Mouse (Mus musculus) heart, adult 2 months (tissue): ENCODE results near the gene Dnajc1. TPM values are rescaled to one million over a fixed set of nuclear protein-coding genes. Genes with fewer than 3 reads are reported as not detected.
A peak's percentile ranks its signal among the peaks of the same experiment; 100 is the strongest.

ENCODE experiments used
- DNase-seq, 2 experiments: peaks; one replicate each; pipeline ENCODE4 v3.0.0; 2021
- H3K27ac ChIP-seq: fragments of 200-600 bp; 2 replicates; pipeline ENCODE4 v1.8.1; 2022
- H3K27me3 ChIP-seq: fragments of 200-500 bp; 2 replicates; pipeline ENCODE4 v1.6.1; 2012; ENCODE audit warnings: mild to moderate bottlenecking, low read length, inconsistent platforms, mixed read lengths; ENCODE audit not compliant: control insufficient read depth, insufficient read depth
- H3K36me3 ChIP-seq: fragments of 200-500 bp; 2 replicates; pipeline ENCODE4 v1.6.1; 2012; ENCODE audit warnings: low read length, inconsistent platforms; ENCODE audit not compliant: control insufficient read depth, insufficient read depth
- H3K4me1 ChIP-seq: fragments of 200-500 bp; 2 replicates; pipeline ENCODE4 v1.6.1; 2011; ENCODE audit warnings: low read length; ENCODE audit not compliant: control insufficient read depth, insufficient read depth
- H3K4me3 ChIP-seq: fragments of 200-600 bp; 2 replicates; pipeline ENCODE4 v1.8.1; 2022
- H3K79me2 ChIP-seq: fragments of 200-500 bp; replicated peaks from 2 replicates; pipeline ENCODE4 v1.6.1; 2012; ENCODE audit warnings: mild to moderate bottlenecking, inconsistent platforms, low read length, moderate library complexity, mixed read lengths; ENCODE audit not compliant: control insufficient read depth, insufficient read depth
- H3K9ac ChIP-seq: fragments of 200-500 bp; 2 replicates; pipeline ENCODE4 v1.6.1; 2012; ENCODE audit warnings: low read depth, mild to moderate bottlenecking, control low read depth, inconsistent platforms, low read length, mixed read lengths
- CTCF ChIP-seq: fragments of 200-600 bp; IDR thresholded peaks from 2 replicates; pipeline ENCODE4 v1.8.1; 2022; ENCODE audit warnings: antibody characterized with exemption, mild to moderate bottlenecking, moderate library complexity
- EP300 ChIP-seq: fragments of 200-500 bp; IDR thresholded peaks from 2 replicates; pipeline ENCODE4 v1.6.1; 2011; ENCODE audit warnings: low read depth, low read length, control low read depth; ENCODE audit not compliant: insufficient read depth
- POLR2A ChIP-seq: fragments of 200-500 bp; IDR thresholded peaks from 2 replicates; pipeline ENCODE4 v1.6.1; 2011; ENCODE audit warnings: mild to moderate bottlenecking, low read depth, low read length, control low read depth; ENCODE audit not compliant: insufficient read depth
- WGBS: fragments of 180-500 bp; shearing (Covaris S2); methylation state at CpG from one replicate; pipeline ENCODE4 v1.1.7; 2018; 5-methylcytosine and 5-hydroxymethylcytosine counted together
- intact Hi-C: fragments of 180-260 bp; cut with DNase I; formaldehyde crosslinking; loops from one replicate; pipeline ENCODE4 v1.15.1; 2025
- long read RNA-seq: library from polyadenylated mRNA; stranded (forward); transcript quantifications from one replicate; pipeline ENCODE4 v2.0.0, GENCODE M21; 2021
- polyA plus RNA-seq: library from polyadenylated mRNA; depleted of rRNA; stranded (reverse); fragments of >200 nt; gene quantifications from 2 replicates; pipeline ENCODE4 v1.2.3, GENCODE M21; 2012; rRNA removed
- total RNA-seq, 2 experiments: library from RNA; stranded (reverse); gene quantifications; 2 replicates each; pipeline ENCODE4 v1.2.3; 2021

Dnajc1 gene
- total RNA-seq: 10 to 100 TPM; 15.0 to 18.3 TPM
- 7.2 and 11.2 TPM in 2 replicates for polyA plus RNA-seq
- long read RNA-seq, full-length matches to known transcripts: 13 of 16 reads
- long read RNA-seq, partial matches to known transcripts: 0 of 16 reads
- long read RNA-seq, other reads (novel, unspliced or antisense): 3 of 16 reads

DNA sequence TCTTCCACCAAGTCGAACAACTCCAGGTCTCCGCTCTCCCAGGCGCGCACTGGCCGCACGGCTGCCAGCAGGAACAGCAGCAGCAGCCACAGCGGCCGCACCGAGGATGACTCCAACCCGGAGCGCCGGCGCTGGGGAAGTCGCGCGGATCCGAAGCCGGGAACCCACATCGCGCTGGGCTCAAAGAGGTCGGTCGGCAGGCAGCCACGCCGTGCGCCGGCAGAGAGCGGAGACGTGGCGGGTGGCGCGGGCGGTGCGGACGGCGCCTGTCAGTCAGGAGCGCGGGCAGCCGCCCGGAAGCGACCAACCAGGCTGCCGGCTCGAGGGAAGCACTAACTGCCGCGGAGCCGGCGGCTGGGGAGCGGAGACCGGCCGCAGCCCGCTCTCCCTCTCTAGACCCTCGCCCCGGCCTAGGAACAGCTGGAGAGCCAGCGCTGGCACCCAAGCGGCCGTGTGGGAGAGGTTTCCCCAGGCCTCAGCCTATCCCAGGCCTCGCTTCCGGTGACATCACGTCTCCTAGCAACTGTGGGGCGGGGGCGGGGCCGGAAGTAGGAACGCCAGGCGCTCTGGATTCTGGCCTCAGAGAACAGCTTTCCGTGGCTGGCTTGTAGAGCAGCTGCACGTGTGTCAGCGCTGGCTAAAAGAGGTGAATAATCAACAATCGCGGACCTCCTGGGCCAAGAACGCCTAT lies at the start of gene Dnajc1:
Gene Dnajc1, minus strand, starts transcription at position 500 of the 691 bp plus-strand sequence.
- peak within 1 kb of the TSS; percentile 98 for H3K27ac ChIP-seq
- peaks cover 7% of the 10 kb centered on the region for H3K79me2 ChIP-seq
- WGBS: under 1% methylated on average over 69 of the region's 69 CpGs
- peaks cover 8% of the 10 kb centered on the region for H3K36me3 ChIP-seq
- DNase-seq: peak; percentile 90 to 92
- peak; percentile 21; the same call in 1 of the 2 replicates for TF ChIP-seq CTCF
- peak; percentile 61; the same call in 1 of the 2 replicates for TF ChIP-seq EP300
- TF ChIP-seq POLR2A: peak; percentile 83
- intact Hi-C loops: loop anchor here (1.0 to 5.0 kb wide), 5 partner anchors 195 to 885 kb away; partner anchors contain the start of gene Bmi1
- H3K9ac ChIP-seq: peak within 1 kb of the TSS; percentile 86
- H3K27me3 ChIP-seq: no peaks in the 10 kb centered on the region
- H3K4me3 ChIP-seq: peak within 1 kb of the TSS; percentile 90
- H3K4me1 ChIP-seq: peaks cover 2% of the 10 kb centered on the region

DNA sequence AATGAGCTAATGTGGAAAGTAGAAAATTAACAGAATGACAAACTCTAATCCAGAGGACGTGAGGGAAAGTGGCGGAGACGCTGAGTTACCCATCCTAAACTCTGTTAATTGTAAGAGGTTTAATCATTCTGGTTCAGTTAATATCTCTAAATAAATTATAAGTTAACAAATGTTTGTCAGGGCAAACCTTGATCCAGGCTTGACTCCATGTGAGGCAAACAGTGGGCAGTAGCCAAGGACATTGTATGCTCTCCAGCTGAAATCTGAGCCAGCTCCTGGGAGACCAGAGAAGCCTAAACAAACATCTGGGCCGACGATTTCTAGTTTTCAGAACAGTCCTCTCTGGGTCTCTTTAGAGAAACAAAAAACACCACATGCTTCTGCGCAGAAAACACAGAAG lies 49.2 kb upstream of the Dnajc1 start:
- DNase-seq: peak; percentile 23 to 34
- H3K4me1 ChIP-seq: peaks cover 4% of the 10 kb centered on the region; the same call in 1 of the 2 replicates
- no peak for TF ChIP-seq CTCF
- no peak for TF ChIP-seq POLR2A
- TF ChIP-seq EP300: no peak
- 56% methylated on average over 6 of the region's 6 CpGs for WGBS
- H3K4me3 ChIP-seq: no peak overlapping the region
- no peak overlapping the region for H3K9ac ChIP-seq
- intact Hi-C loops: no loop called here
- peak overlapping the region; percentile 27 for H3K27ac ChIP-seq
- no peaks in the 10 kb centered on the region for H3K27me3 ChIP-seq
- H3K79me2 ChIP-seq: no peaks in the 10 kb centered on the region
- no peaks in the 10 kb centered on the region for H3K36me3 ChIP-seq

DNA sequence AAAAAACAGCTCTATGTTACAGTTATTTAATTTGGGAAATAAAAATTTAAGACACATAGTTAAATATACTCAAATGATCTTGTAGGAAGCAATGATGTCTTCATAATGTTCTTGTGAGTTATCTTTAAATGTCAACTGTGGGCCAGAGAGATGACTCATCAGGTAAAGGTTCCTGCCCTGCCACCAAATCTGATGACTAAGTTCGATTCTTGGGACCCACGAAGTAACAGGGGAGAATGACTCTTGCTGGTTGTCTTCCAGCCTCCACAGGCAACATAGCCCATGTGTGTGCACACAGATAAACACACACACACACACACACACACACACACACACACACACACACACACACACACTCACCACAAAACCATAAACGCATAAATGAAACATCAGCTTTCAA lies 22.6 kb upstream of the Dnajc1 start:
- TF ChIP-seq POLR2A (no peak), EP300 (no peak), CTCF (no peak)
- H3K27me3 ChIP-seq: no peaks in the 10 kb centered on the region
- no peaks in the 10 kb centered on the region for H3K36me3 ChIP-seq
- H3K9ac ChIP-seq: no peak overlapping the region
- DNase-seq: no peak
- 78% methylated on average over 3 of the region's 3 CpGs for WGBS
- no peaks in the 10 kb centered on the region for H3K79me2 ChIP-seq
- H3K27ac ChIP-seq: no peak overlapping the region
- no peaks in the 10 kb centered on the region for H3K4me1 ChIP-seq
- no peak overlapping the region for H3K4me3 ChIP-seq
- intact Hi-C loops: no loop called here

DNA sequence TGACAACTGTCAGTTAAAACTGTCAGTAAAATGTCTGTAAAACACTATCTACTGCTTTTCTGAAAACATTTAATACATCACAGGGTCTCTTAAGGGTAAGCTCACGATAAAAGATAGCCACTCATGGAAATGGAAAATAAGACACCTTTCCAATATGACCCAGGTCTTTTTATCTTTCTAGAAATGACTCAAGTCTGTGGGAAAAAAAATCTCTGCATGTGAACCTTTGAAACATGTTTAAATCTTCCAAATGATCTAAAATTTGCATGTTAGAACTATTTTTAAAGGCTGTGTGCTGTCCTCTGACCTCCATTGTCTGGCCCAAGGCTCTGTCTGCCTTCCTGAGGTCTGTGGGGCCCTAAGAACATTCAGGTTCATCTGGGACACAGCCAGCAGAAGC lies 11.0 kb upstream of the Dnajc1 start:
- no peak for DNase-seq
- Histone ChIP-seq H3K36me3 (no peaks in the 10 kb centered on the region), H3K4me1 (no peaks in the 10 kb centered on the region), H3K27me3 (no peaks in the 10 kb centered on the region), H3K27ac (no peak overlapping the region), H3K9ac (no peak overlapping the region), H3K4me3 (no peak overlapping the region), H3K79me2 (no peaks in the 10 kb centered on the region)
- intact Hi-C loops: no loop called here
- TF ChIP-seq EP300 (no peak), CTCF (no peak), POLR2A (no peak)
- WGBS: 67% methylated on average over 1 of the region's 1 CpGs

DNA sequence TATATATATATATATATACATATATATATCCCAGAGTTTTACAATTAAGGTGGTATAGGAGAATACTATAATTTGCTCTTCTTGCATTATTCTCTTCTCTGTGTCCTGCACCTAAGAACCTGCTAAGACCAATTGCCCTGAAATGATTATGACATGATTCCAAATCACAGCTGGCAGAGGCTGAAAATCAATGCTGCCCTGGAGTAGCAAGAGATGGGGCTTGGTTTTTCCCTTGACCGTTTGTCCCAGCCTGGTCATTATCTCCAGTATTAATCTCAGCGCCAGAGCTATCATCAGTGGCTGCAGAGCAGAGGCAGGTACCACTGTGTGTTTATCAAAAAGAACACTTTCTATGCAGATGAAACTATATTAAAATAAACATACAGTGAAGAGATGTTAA lies 9.1 kb upstream of the Dnajc1 start:
- no peaks in the 10 kb centered on the region for H3K4me1 ChIP-seq
- TF ChIP-seq EP300 (no peak), CTCF (no peak), POLR2A (no peak)
- H3K9ac ChIP-seq: no peak overlapping the region
- 67% methylated on average over 2 of the region's 2 CpGs for WGBS
- H3K27ac ChIP-seq: no peak overlapping the region
- H3K4me3 ChIP-seq: no peak overlapping the region
- no peaks in the 10 kb centered on the region for H3K79me2 ChIP-seq
- intact Hi-C loops: no loop called here
- H3K36me3 ChIP-seq: no peaks in the 10 kb centered on the region
- DNase-seq: no peak
- H3K27me3 ChIP-seq: no peaks in the 10 kb centered on the region

DNA sequence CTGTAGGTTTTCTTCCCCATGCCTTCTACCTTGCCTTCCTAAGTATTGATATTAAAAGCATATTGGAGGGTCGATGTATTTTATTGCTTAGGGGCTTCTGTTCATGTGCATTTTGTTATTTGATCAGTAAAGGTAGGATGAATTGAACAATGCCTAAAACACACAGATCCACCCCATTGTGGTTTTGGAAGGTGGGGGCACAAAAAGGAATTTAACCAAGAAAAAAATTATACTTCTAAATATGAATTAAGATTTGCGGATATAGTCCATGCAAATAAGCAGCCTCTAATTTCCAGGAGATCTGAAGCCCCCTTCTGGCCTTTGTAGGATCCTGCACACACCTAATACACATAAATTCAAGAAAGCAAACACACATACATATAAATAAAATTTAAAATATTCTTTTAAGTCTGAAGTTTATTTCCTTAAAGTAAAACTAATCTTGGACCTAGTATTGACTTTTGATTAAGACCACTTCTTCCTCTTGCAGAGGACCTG lies 441 bp upstream of the Dnajc1 start:
- Histone ChIP-seq H3K9ac (peak overlapping the region; percentile 45; the same call in 1 of the 2 replicates), H3K27ac (peak overlapping the region; percentile 98), H3K4me3 (peak overlapping the region; percentile 90), H3K79me2 (peaks cover 6% of the 10 kb centered on the region), H3K27me3 (no peaks in the 10 kb centered on the region), H3K36me3 (peaks cover 8% of the 10 kb centered on the region), H3K4me1 (peaks cover 2% of the 10 kb centered on the region)
- intact Hi-C loops: loop anchor here (5.0 kb wide), 4 partner anchors 284 to 884 kb away; partner anchors contain the start of gene Bmi1
- TF ChIP-seq EP300 (no peak), CTCF (peak; percentile 28)
- WGBS: 61% methylated on average over 2 of the region's 2 CpGs
- no peak for DNase-seq
